Mouse (Mus musculus) hindbrain, embryonic 13.5 days (tissue): ENCODE measurements around the gene Ptprt. TPM values are rescaled to one million over a fixed set of nuclear protein-coding genes. Genes with fewer than 3 reads are reported as not detected.

Source experiments
- ATAC-seq: fragments of 200-750 bp; cut with Nextera tagmentation; 2 replicates; pipeline ENCODE4 v1.8.0; 2017; ENCODE audit warnings: moderate TSS enrichment; ENCODE audit not compliant: low FRiP score
- H3K27ac ChIP-seq: fragments of 300-500 bp; sonication (generic); 2 replicates; pipeline ENCODE4 v1.5.1; 2015; ENCODE audit warnings: inconsistent platforms, mild to moderate bottlenecking, moderate library complexity
- H3K27me3 ChIP-seq: fragments of 300-500 bp; sonication (generic); 2 replicates; pipeline ENCODE4 v1.6.1; 2015; ENCODE audit warnings: mild to moderate bottlenecking, inconsistent platforms
- H3K36me3 ChIP-seq: fragments of 300-500 bp; sonication (generic); 2 replicates; pipeline ENCODE4 v1.6.1; 2015; ENCODE audit warnings: mild to moderate bottlenecking, inconsistent platforms
- H3K4me1 ChIP-seq: fragments of 300-500 bp; sonication (generic); replicated peaks from 2 replicates; pipeline ENCODE4 v1.6.1; 2015; ENCODE audit warnings: inconsistent platforms
- H3K4me2 ChIP-seq: fragments of 300-500 bp; sonication (generic); 2 replicates; pipeline ENCODE4 v1.6.1; 2015; ENCODE audit warnings: inconsistent platforms, mild to moderate bottlenecking, moderate library complexity
- H3K4me3 ChIP-seq: fragments of 300-500 bp; sonication (generic); 2 replicates; pipeline ENCODE4 v1.5.1; 2015; ENCODE audit warnings: mild to moderate bottlenecking, inconsistent platforms
- H3K9ac ChIP-seq: fragments of 300-500 bp; sonication (generic); 2 replicates; pipeline ENCODE4 v1.6.1; 2015; ENCODE audit warnings: mild to moderate bottlenecking, inconsistent platforms
- H3K9me3 ChIP-seq: fragments of 300-500 bp; sonication (generic); 2 replicates; pipeline ENCODE4 v1.6.1; 2016; ENCODE audit warnings: inconsistent platforms
- WGBS: fragments of 180-500 bp; shearing (Covaris S2); methylation state at CpG from one replicate; pipeline ENCODE4 v1.1.7; 2015; 5-methylcytosine and 5-hydroxymethylcytosine counted together
- polyA plus RNA-seq: library from polyadenylated mRNA; unstranded; fragments of >200 nt; fragmentation: Nextera tagmentation; extraction: Ambion mirVana; gene quantifications from 2 replicates; pipeline ENCODE4 v1.2.1, GENCODE M21; 2015

The Ptprt gene
- polyA plus RNA-seq, 1 experiment from 2014 or later: 8.4 TPM

GRCm38 (mm10) chr2:162251272-162251671 lies 409.7 kb downstream of the Ptprt start:
- Histone ChIP-seq H3K4me3 (no peak overlapping the region), H3K4me1 (no peaks in the 10 kb centered on the region), H3K9me3 (no peaks in the 10 kb centered on the region), H3K27me3 (no peaks in the 10 kb centered on the region), H3K27ac (no peak overlapping the region), H3K4me2 (no peak overlapping the region), H3K36me3 (no peaks in the 10 kb centered on the region), H3K9ac (no peak overlapping the region)
- no peak for ATAC-seq
- WGBS: 70% methylated on average over 2 of the region's 2 CpGs

DNA sequence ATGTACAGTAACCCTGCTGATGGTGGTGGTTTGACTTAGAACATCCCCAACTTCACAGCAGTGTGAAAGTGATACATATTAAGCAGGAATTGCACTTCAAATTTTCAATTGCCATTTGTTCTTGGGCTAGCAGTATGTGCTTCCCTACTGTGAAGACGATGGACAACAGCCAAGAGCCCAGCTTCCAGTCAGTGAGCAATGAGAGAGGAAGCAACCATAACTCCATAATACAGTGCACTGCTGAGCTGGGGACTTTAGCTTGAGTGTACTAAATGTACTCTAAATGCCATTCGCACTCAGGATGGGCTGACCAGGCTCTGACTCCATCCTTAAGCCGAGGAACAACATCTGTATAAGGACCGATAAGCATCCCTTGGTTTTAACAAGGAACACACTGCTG lies 412.7 kb downstream of the Ptprt start:
- no peak overlapping the region for H3K27ac ChIP-seq
- no peak overlapping the region for H3K4me3 ChIP-seq
- no peaks in the 10 kb centered on the region for H3K9me3 ChIP-seq
- WGBS: 87% methylated on average over 4 of the region's 4 CpGs
- no peak overlapping the region for H3K9ac ChIP-seq
- no peaks in the 10 kb centered on the region for H3K4me1 ChIP-seq
- no peak overlapping the region for H3K4me2 ChIP-seq
- no peak for ATAC-seq
- no peaks in the 10 kb centered on the region for H3K27me3 ChIP-seq
- H3K36me3 ChIP-seq: no peaks in the 10 kb centered on the region

- Histone ChIP-seq H3K27me3 (no peaks in the 10 kb centered on the region), H3K4me1 (no peaks in the 10 kb centered on the region), H3K27ac (no peak overlapping the region), H3K9ac (no peak overlapping the region), H3K36me3 (no peaks in the 10 kb centered on the region), H3K4me2 (no peak overlapping the region), H3K9me3 (no peaks in the 10 kb centered on the region), H3K4me3 (no peak overlapping the region)
- 61% methylated on average over 1 of the region's 1 CpGs for WGBS
- no peak for ATAC-seq
Measured at GRCm38 (mm10) chr2:162222476-162222875, 438.5 kb downstream of the Ptprt start.

DNA sequence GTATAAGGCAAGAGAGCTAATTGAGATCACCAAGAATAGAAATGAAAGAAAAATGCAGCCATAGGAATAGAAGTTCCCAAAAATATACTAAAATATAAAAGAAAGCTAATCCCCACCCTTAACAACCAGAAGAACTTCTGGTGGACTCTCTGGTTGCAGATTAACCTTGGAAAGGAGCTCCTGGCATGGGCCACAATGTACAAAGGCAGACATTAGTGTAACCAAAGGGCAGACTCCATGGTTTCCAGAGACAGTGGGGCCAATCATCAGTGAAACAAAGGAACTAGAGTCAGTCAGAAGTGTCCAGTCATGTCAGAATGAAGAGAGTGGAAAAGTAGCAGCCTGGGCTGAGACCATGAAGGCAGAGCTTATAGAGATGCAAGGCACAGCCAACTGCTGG lies 440.4 kb downstream of the Ptprt start:
- Histone ChIP-seq H3K4me1 (no peaks in the 10 kb centered on the region), H3K36me3 (no peaks in the 10 kb centered on the region), H3K4me3 (no peak overlapping the region), H3K27ac (no peak overlapping the region), H3K4me2 (no peak overlapping the region), H3K9ac (no peak overlapping the region), H3K27me3 (no peaks in the 10 kb centered on the region), H3K9me3 (no peaks in the 10 kb centered on the region)
- ATAC-seq: no peak

- Histone ChIP-seq H3K27me3 (no peaks in the 10 kb centered on the region), H3K9me3 (no peaks in the 10 kb centered on the region), H3K9ac (no peak overlapping the region), H3K27ac (no peak overlapping the region), H3K4me3 (no peak overlapping the region), H3K4me1 (no peaks in the 10 kb centered on the region), H3K36me3 (no peaks in the 10 kb centered on the region), H3K4me2 (no peak overlapping the region)
- no peak for ATAC-seq
- WGBS: 84% methylated on average over 4 of the region's 4 CpGs
Measured at GRCm38 (mm10) chr2:162219507-162219906, 441.4 kb downstream of the Ptprt start.

GRCm38 (mm10) chr2:162217896-162218295 lies 443.1 kb downstream of the Ptprt start:
- no peak overlapping the region for H3K4me2 ChIP-seq
- H3K4me1 ChIP-seq: no peaks in the 10 kb centered on the region
- no peak for ATAC-seq
- H3K4me3 ChIP-seq: no peak overlapping the region
- H3K36me3 ChIP-seq: no peaks in the 10 kb centered on the region
- no peaks in the 10 kb centered on the region for H3K27me3 ChIP-seq
- H3K9ac ChIP-seq: no peak overlapping the region
- 89% methylated on average over 5 of the region's 5 CpGs for WGBS
- H3K9me3 ChIP-seq: no peaks in the 10 kb centered on the region
- H3K27ac ChIP-seq: no peak overlapping the region

- no peak overlapping the region for H3K27ac ChIP-seq
- H3K9ac ChIP-seq: no peak overlapping the region
- no peaks in the 10 kb centered on the region for H3K27me3 ChIP-seq
- no peaks in the 10 kb centered on the region for H3K9me3 ChIP-seq
- 8% methylated on average over 2 of the region's 2 CpGs for WGBS
- no peaks in the 10 kb centered on the region for H3K36me3 ChIP-seq
- H3K4me1 ChIP-seq: no peaks in the 10 kb centered on the region
- no peak overlapping the region for H3K4me3 ChIP-seq
- H3K4me2 ChIP-seq: no peak overlapping the region
- ATAC-seq: no peak
Measured at GRCm38 (mm10) chr2:162212397-162212796, 448.6 kb downstream of the Ptprt start.

DNA sequence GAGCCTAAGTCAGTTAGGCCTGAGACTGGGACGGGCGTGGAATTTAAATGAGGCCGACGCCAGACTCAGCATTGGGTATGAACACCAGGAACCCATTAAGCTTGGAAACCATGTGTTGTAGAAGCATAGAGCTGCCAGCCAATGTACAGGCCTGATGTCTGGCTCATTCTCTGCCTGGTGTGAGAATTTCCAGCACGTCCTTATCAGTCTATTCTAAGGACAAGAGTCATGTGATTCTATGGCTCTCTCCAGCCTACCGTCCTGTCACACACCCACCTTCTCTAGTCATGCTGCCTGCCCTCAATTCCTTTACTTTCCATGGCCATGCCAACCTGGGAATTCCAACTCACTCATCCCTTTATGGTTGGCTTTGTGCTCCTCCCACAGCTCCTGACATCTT lies 450.4 kb downstream of the Ptprt start:
- ATAC-seq: no peak
- Histone ChIP-seq H3K4me1 (no peaks in the 10 kb centered on the region), H3K4me3 (no peak overlapping the region), H3K9me3 (no peaks in the 10 kb centered on the region), H3K27ac (no peak overlapping the region), H3K36me3 (no peaks in the 10 kb centered on the region), H3K9ac (no peak overlapping the region), H3K4me2 (no peak overlapping the region), H3K27me3 (no peaks in the 10 kb centered on the region)
- 90% methylated on average over 6 of the region's 6 CpGs for WGBS

DNA sequence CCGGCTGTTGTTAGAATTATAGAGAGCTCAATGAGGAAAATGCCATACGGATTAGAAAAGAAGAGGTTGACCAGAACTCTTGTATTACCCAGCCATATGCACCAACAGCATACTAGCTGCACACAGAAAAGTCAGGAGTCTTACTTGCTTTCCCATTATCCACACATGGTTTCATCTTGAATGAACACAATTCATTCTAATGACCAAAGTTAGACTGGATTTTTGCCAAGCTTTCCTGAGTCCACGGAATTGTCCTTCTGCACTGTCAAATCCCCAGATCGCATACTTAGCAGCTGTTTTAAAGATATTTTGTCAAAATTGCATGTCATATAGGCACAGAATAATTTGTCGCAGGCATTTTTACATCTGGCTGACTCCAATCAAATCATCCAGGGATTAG lies 463.6 kb downstream of the Ptprt start:
- 77% methylated on average over 5 of the region's 5 CpGs for WGBS
- no peak for ATAC-seq
- H3K9me3 ChIP-seq: no peaks in the 10 kb centered on the region
- no peaks in the 10 kb centered on the region for H3K4me1 ChIP-seq
- H3K4me3 ChIP-seq: no peak overlapping the region
- H3K27ac ChIP-seq: no peak overlapping the region
- no peak overlapping the region for H3K4me2 ChIP-seq
- H3K36me3 ChIP-seq: no peaks in the 10 kb centered on the region
- H3K27me3 ChIP-seq: no peaks in the 10 kb centered on the region
- no peak overlapping the region for H3K9ac ChIP-seq

GRCm38 (mm10) chr2:162182621-162183475 lies 478.1 kb downstream of the Ptprt start:
- ATAC-seq: no peak
- Histone ChIP-seq H3K27ac (peak overlapping the region; percentile 55; the same call in 1 of the 2 replicates), H3K4me2 (peak overlapping the region; percentile 15; the same call in 1 of the 2 replicates), H3K27me3 (no peaks in the 10 kb centered on the region), H3K9me3 (no peaks in the 10 kb centered on the region), H3K9ac (no peak overlapping the region), H3K4me1 (peaks cover 15% of the 10 kb centered on the region; the same call in 1 of the 2 replicates), H3K36me3 (no peaks in the 10 kb centered on the region), H3K4me3 (no peak overlapping the region)
- WGBS: 56% methylated on average over 20 of the region's 20 CpGs

- no peak overlapping the region for H3K9ac ChIP-seq
- WGBS: 100% methylated on average over 2 of the region's 2 CpGs
- H3K4me1 ChIP-seq: peaks cover 15% of the 10 kb centered on the region; the same call in 1 of the 2 replicates
- no peaks in the 10 kb centered on the region for H3K9me3 ChIP-seq
- H3K27me3 ChIP-seq: no peaks in the 10 kb centered on the region
- no peak overlapping the region for H3K27ac ChIP-seq
- ATAC-seq: no peak
- no peaks in the 10 kb centered on the region for H3K36me3 ChIP-seq
- H3K4me3 ChIP-seq: no peak overlapping the region
- no peak overlapping the region for H3K4me2 ChIP-seq
Measured at GRCm38 (mm10) chr2:162181826-162182225, 479.1 kb downstream of the Ptprt start.

GRCm38 (mm10) chr2:162172529-162172928 lies 488.4 kb downstream of the Ptprt start:
- H3K9me3 ChIP-seq: no peaks in the 10 kb centered on the region
- H3K4me1 ChIP-seq: no peaks in the 10 kb centered on the region
- H3K4me3 ChIP-seq: no peak overlapping the region
- no peaks in the 10 kb centered on the region for H3K36me3 ChIP-seq
- H3K27ac ChIP-seq: no peak overlapping the region
- WGBS: 76% methylated on average over 1 of the region's 1 CpGs
- no peaks in the 10 kb centered on the region for H3K27me3 ChIP-seq
- ATAC-seq: no peak
- no peak overlapping the region for H3K4me2 ChIP-seq
- H3K9ac ChIP-seq: no peak overlapping the region

- no peak overlapping the region for H3K4me3 ChIP-seq
- 0 out of 2 replicates have a peak, but pooled peaks cover 3% of the 10 kb centered on the region for H3K4me1 ChIP-seq
- H3K4me2 ChIP-seq: no peak overlapping the region
- WGBS: 90% methylated on average over 3 of the region's 3 CpGs
- no peaks in the 10 kb centered on the region for H3K27me3 ChIP-seq
- no peaks in the 10 kb centered on the region for H3K36me3 ChIP-seq
- H3K27ac ChIP-seq: no peak overlapping the region
- ATAC-seq: no peak
- H3K9me3 ChIP-seq: no peaks in the 10 kb centered on the region
- H3K9ac ChIP-seq: no peak overlapping the region
Measured at GRCm38 (mm10) chr2:162141845-162142411, 519.0 kb downstream of the Ptprt start.
